Mouse (Mus musculus): ENCODE data around the gene Gcnt7.

Gcnt7 gene

DNA sequence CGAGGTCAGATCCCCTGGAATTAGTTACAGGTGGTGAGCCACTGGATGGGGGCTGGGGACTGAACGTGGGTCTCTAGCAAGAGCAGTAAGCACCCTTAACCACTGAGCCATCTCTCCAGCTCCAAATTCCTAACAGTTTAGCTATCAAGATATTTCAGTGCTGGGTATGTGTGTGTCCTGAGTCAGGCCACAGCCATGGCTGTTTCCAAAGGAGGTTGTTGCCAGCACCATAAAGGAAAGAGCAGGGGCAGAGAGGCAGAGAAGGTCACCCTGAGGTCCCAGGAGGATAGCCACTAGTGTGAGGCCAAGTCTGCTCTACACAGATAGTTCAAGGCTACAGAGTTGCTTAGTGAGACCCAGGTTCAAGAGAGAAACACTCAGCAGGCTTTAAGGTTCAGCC, 2.3 kb upstream of the Gcnt7 start:
- no peak for DNase-seq (ENCODE audit: low read depth, low spot score)

- DNase-seq (ENCODE audit: low read depth, low spot score), result no peak
Observed at GRCm38 (mm10) chr2:172452458-172452857, 5.9 kb downstream of the Gcnt7 start.

- no peak for DNase-seq (ENCODE audit: low read depth, low spot score)
Observed at GRCm38 (mm10) chr2:172452031-172452430, 6.4 kb downstream of the Gcnt7 start.

DNA sequence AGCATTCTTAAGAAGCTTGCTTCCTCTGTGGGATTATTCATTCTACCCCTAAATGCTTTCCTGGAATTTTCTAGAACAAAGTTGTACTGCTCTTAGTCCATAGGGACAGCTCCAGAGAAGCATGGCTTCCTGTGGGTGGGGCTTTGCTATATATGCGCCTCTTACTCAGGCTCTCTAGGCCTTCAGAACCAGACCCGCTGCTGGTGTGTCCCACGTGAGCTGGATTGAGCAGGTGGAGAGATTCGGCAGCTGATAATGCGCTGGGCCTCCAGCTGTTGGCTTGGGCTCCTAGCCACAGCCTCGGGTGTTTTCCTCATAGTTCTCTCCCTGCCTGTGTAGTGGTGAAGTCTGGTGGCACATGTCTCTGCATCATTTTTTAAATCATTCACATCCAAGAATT, 7.8 kb downstream of the Gcnt7 start:
- no peak for DNase-seq (ENCODE audit: low read depth, low spot score)

DNA sequence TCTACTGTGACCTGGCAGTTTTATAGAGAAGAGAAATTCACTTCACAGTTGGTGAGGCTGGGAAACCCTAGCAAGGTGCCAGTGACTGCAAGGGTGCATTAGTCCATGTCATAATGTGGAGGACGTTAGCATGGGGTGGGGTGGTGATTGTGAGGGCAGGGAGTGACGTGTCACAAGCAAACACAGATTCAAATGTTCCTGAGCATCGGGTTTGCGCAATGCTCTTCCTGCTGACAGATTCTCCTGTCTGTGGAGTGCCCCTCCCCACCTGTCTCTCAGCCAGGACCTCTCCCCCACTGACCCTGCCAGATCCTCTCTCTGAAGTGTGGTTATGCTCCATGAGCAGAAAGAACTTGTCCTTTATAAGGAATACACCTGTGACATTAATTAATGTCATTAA, 10.1 kb downstream of the Gcnt7 start:
- DNase-seq (ENCODE audit: low read depth, low spot score), result no peak

GRCm38 (mm10) chr2:172447317-172447716, 11.1 kb downstream of the Gcnt7 start:
- DNase-seq (ENCODE audit: low read depth, low spot score), result no peak

- no peak for DNase-seq (ENCODE audit: low read depth, low spot score)
Observed at GRCm38 (mm10) chr2:172445617-172446016, 12.8 kb downstream of the Gcnt7 start.

- no peak for DNase-seq (ENCODE audit: low read depth, low spot score)
Observed at GRCm38 (mm10) chr2:172441176-172441575, 17.2 kb downstream of the Gcnt7 start.

DNA sequence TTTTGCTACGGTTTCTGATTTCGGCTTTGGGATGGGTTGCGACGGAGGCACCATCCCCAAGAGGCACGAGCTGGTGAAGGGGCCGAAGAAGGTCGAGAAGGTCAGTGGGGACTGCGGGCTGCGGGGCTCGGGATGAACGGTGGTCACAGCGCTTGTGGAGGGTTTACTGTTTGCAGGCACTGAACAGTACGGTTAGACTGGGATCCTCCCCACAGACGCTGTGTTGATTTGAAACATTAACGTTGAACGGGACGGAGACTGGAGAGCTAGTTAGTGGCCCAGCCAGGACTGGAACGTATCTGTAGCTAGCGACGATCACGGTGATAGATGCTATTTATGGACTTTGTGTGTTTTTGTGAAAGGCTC, 17.8 kb downstream of the Gcnt7 start:
- no peak for DNase-seq (ENCODE audit: low read depth, low spot score)

DNA sequence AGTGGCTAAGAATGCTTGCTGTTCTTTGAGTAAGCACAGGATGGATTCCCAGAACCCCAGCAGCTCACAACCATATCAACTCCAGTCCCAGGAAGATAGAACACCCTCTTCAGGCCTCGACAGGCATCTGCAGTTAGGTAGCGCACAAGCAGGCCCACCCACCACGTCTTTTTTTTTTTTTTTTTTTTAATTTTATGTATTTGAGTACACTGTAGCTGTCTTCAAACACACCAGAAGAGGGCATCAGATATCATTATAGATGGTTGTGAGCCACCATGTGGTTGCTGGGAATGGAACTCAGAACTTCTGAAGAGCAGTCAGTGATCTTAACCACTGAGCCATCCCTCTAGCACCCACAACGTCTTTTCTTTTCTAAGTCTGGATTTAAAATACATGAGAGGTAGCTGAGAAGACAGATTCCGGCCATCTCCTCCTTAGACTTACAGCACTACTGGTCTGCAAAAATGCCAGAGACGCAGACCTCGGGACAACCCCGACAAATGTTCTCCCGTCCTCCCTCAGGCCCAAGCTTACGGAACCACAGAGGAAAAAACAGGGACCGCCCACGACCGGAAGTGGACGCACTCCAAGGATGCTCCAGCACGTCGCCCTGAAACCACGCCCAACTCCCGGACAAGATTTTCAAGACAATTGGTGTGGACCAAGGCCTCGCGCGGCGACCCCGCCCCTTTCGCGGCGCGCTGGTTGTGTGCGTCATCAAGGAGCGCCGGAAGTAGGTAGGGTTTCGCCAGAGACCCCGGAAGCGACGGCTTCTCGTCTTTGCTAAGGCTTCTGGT, 18.4 kb downstream of the Gcnt7 start, which contains the start of gene Rtf2:
Gene Rtf2 (plus strand): TSS at position 714 of the 797 bp plus-strand sequence.
- peak; percentile 99 for DNase-seq (ENCODE audit: low read depth, low spot score)

- no peak for DNase-seq (ENCODE audit: low read depth, low spot score)
Observed at GRCm38 (mm10) chr2:172437371-172437952, 20.9 kb downstream of the Gcnt7 start.

GRCm38 (mm10) chr2:172433746-172434145, 24.6 kb downstream of the Gcnt7 start:
- DNase-seq (ENCODE audit: low read depth, low spot score), result no peak

GRCm38 (mm10) chr2:172430609-172431008, 27.8 kb downstream of the Gcnt7 start:
- DNase-seq (ENCODE audit: low read depth, low spot score), result no peak

GRCm38 (mm10) chr2:172418208-172418607, 40.2 kb downstream of the Gcnt7 start:
- no peak for DNase-seq (ENCODE audit: low read depth, low spot score)

DNA sequence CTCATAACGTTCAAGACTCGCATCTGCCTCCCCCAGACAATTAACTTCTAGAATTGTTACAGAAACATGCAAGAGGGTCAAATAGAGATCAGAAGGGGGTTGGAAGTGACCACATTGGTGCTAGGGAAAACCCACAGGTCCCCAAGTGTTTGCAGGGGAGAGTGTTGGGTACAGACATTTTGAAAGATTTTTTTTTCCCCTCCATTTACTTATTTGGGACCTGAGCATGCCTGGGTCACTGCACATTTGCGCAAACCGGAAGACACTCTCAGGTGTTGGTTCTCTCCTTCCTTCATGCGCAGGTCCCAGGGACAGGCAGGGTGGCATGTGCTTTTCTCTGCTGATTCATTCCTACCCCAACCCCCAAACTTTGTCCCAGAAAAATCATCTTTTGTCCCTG, 41.5 kb downstream of the Gcnt7 start:
- DNase-seq (ENCODE audit: low read depth, low spot score), result no peak

- no peak for DNase-seq (ENCODE audit: low read depth, low spot score)
Observed at GRCm38 (mm10) chr2:172416218-172416617, 42.2 kb downstream of the Gcnt7 start.

GRCm38 (mm10) chr2:172413894-172414293, 44.5 kb downstream of the Gcnt7 start:
- no peak for DNase-seq (ENCODE audit: low read depth, low spot score)

- peak; percentile 20 for DNase-seq (ENCODE audit: low read depth, low spot score)
Observed at GRCm38 (mm10) chr2:172413273-172413672, 45.1 kb downstream of the Gcnt7 start.

- peak; percentile 40 for DNase-seq (ENCODE audit: low read depth, low spot score)
Observed at GRCm38 (mm10) chr2:172412454-172412853, 45.9 kb downstream of the Gcnt7 start.

- no peak for DNase-seq (ENCODE audit: low read depth, low spot score)
Observed at GRCm38 (mm10) chr2:172411091-172411490, 47.3 kb downstream of the Gcnt7 start.

DNA sequence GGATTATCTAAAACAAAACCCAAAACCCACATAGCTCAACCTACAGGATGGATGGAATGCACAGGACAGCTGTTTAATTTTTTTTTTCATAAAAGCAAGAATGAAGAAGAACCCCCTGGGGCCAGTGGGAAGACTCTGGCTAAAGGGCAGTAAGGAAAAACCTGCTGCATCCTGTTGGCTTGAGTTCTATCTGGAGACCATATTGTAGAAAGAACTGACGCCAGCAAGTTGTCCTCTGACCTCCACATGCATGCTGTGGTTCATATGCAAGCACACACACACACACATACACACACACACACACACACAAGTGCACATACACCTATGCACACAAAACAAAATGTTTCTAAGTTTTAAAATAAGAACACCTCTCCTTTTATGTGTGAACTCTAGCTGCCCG, 47.7 kb downstream of the Gcnt7 start:
- DNase-seq (ENCODE audit: low read depth, low spot score), result no peak

- DNase-seq (ENCODE audit: low read depth, low spot score), result no peak
Observed at GRCm38 (mm10) chr2:172407499-172407898, 50.9 kb downstream of the Gcnt7 start.

- no peak for DNase-seq (ENCODE audit: low read depth, low spot score)
Observed at GRCm38 (mm10) chr2:172406173-172406572, 52.2 kb downstream of the Gcnt7 start.
